Mouse (Mus musculus) hindlimb bud, embryonic 11.5 days (tissue): Measurements from ENCODE around the gene Urah.
A peak's percentile ranks its signal among the peaks of the same experiment; 100 is the strongest.

Source experiments
- DNase-seq: peaks from one replicate; pipeline ENCODE4 v3.0.0-alpha.2; 2012; ENCODE audit warnings: low read depth, low spot score; ENCODE audit errors: extremely low spot score

Gene Urah

DNA sequence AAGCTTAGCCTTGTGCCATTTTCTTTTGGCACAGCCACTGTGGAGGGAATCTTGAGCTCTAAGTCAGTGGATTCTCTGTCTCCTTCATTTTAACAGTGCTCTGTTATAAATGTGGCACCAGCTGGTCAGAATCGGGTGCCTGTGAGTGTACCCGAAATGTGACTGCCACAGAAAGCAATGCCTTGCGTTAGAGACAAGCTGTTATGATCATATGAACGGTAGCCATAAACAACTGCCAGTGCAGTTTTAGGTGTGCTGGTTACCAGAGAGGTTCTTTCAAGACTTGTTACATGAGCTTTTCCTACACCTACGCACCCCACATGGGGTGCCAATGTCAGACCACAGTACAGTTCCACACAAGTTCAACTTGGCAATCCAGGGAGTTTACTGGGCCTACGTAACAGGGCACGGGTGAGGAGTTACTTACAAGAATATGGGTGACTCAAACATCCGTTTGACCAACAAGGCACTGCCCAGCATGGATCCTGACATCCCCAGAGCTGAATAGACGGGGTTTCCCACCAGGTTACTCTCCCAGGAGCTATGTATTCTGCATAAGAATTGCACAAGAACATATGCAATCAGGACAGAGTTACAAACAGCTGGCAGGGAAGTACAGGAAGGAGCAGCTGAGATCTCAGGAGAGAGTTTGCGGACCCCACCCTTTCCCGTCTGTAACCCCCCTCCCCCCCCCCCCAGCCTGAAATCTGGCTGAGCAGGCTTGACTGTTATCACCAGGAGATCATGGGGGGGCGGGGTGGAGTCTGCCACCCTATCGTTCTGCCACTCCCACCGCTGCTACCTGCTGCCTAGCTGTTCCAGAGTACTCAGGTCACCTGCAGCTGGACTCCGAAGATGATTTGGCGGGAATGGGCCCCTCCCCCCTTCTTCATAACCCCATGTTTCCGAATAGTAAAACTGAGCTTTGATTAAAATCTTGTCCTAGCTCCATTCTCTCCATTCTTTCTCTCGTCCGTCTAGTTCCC lies 6.2 kb downstream of the Urah start:
- no peak for DNase-seq

DNA sequence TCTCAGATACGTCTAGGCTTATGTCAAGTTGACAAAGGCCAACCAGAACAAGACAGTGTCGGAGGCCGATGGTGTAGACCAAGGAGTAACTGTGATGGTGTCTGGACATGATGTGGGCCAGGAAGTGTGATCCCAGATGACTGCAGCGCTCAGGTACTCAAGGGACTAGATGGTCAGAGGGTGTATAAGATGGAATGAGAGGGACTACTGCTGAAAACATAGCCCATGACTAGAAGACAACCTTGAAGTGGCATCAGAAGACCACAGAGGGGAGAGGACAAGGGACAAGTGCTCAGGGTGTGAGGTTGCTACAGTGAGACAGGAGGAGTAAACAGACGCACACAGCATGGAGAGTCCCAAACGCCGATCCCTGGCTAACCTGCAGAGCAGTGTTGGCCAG lies 9.0 kb downstream of the Urah start:
- DNase-seq, result no peak

DNA sequence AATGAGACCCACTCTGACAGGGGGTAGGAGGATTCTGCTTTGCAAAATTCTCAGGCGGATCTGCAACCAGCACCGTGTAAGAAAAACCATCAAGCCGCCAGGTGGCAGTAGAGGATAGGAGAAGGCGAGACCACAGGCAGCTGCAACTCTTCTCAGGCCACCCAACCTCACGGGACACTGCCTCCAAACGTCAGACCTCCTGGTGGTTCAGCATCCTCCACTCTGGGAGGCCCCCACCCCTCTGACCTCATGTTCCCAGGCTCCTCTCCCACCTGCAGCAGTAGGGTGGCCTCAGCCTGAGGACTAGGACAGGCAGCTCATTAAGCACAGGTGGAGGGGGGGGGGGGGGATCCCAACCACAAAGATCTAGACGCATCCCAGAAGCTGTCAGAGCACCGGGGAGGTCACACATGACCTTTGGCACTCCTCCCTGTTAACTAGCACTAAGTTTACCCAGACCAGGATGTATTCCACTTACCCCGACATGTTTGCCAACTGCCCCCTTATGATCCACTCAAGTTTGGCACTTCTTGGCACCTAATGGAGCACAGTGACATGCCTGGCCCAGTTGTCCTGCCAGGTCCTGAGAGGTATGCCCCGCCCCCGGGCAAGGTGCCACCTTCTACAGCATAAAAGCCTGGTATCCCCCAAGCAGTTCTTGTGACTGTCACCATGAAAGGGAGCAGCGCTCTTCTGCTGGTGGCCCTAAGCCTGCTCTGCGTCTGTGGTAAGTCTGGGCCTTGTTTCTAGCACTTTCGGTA lies 10.3 kb downstream of the Urah start, which contains the start of gene Scgb1c1:
Gene Scgb1c1 (plus strand): TSS at position 643 of the 761 bp plus-strand sequence.
- DNase-seq, result peak; percentile 76

DNA sequence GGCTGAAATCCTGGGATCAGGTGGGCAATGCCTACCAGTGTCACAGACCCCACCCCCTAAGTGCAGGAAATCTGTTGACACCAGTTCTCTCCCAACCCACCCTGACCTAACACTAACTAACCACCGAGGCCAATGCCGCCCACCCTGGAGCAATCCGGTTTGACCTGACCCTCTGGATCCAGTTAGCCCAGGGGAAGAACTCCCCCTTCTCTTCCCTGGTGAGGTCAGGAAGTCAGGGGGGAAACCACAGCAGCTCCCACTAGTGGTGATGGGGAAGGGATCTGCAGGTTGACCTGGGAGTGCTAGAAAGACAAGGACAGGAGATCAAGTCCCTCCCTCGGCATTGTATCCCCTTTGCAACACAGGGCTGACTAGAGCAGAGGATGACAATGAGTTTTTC lies 10.9 kb downstream of the Urah start:
- no peak for DNase-seq

DNA sequence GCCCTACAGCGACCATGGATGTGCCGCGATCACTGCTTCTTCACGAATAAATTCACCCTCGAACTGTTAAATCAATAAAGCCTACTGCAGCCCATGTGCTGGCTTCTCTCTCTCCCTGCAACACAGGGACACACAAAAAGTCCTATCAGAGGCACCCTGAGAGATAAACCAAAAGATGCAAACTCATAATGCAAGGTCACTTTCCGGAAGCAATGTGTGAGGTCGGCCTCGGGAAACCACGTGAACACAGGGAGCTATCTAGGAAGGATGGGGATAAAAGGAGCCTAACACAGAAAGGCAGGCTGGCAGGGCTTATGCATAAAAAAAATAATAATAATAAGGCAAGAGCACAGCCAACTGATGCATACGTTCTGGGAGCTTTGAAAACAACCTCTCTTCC lies 11.9 kb downstream of the Urah start:
- DNase-seq, result no peak

DNA sequence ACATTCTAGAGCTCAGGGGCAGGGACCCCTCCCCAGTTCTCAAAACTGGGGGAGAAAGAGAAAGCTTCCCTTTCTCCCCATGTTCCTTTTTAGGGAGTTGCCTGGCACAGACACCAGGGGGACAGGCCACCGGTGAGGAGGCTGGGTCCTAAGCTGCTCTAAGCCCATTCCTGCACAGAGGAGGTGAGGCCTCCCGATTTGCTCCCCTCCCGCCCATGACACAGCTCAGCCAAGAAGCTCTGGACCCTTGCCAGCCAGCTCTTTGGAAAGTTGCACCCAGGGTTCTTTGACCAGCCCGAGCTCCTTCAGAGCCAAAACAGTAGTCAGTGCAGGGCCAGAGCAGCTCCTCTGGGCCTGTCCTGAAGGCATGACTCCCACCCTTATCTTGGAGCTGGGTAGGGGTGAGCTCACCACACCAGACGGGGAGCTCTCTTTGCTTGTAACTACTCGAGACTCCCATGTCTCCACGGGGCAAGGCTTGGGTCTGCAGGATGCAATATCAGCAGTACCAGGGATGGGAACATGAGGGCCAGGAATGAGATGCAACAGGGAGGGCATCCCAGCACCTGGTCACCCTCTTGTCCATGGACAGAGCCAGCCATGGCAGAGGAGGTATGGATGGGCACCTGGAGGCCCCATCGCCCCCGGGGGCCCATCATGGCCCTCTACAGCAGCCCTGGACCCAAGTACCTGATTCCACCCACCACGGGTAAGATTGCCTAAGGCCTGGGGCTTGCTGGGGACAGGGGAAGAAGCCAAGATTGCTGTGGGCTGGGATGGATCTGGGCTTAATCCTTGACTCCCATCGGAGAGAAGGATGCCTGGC lies 13.2 kb downstream of the Urah start, which contains the start of gene Odf3:
Gene Odf3 (plus strand): TSS at position 51 of the 826 bp plus-strand sequence.
- DNase-seq, result no peak

DNA sequence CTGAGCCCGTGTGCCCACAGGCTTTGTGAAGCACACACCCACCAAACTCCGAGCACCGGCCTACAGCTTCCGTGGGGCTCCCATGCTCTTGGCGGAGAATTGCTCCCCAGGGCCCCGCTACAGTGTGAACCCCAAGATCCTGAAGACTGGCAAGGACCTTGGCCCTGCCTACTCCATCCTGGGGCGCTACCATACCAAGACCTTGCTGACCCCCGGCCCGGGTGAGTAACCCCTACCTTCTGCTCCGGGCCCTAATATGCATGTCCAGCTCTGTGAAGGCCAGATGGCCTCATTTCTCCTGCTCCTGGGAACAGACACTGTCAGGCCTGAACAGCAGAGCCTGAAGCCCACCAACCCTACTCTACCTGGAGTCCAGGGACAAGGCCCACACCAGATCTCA lies 13.8 kb downstream of the Urah start:
- no peak for DNase-seq

DNA sequence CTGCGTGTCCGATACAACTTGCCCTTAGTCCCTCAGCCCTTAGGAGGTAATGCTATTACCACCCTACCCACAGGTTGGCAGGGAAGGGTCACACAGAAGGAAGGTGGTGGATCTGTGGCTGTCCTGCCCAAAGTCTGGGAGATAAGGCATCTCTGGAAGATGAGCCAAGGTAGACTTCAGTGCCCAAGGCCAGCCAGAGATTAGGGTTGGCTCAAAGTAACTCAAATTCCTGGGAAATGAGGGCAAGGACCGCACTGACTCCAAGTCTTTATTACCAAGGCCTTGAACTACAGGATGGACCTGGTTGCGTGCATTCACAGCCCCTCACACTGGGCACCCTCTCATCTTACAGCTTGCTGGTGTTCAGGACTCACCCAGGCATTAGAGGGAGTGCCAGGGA lies 17.1 kb downstream of the Urah start:
- DNase-seq, result no peak

DNA sequence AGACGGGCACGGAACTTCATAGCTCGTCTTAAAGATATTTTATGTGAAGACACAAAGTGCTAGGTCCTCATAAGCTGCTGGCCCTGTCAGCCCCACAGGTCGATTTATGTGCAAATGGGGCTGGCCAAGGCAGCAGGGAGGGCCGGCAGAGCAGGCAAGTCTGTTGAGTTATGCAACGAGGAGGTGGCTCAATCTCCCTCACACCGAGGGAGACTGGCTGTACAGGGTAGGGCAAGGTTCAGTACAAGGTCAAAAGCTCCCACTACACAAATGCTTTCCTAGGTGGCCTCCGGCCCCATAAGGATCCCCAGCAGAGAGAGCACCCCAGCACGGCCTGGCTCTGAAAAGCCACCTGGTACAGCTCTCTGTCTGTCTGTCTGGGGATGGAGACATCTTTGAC lies 18.6 kb downstream of the Urah start:
- no peak for DNase-seq

DNA sequence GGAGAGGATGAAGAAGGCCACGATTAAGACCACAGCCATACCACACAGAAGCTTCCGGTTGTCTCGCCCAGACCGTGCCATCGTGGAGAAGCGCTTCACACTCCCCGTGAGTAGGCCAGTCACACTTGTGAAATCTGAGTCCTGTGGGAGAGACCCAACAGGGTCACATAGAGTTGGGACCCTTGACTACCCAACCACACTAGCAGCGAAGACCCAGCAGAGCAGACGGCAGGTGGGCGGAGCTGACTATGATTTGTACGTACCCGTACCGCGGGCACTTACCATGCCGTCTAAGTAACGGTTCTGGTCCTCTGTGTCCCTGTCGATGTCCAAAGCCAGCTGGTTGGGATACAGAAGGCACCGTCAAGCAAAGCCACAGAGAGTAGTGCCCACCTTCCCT lies 19.7 kb downstream of the Urah start:
- DNase-seq, result no peak

DNA sequence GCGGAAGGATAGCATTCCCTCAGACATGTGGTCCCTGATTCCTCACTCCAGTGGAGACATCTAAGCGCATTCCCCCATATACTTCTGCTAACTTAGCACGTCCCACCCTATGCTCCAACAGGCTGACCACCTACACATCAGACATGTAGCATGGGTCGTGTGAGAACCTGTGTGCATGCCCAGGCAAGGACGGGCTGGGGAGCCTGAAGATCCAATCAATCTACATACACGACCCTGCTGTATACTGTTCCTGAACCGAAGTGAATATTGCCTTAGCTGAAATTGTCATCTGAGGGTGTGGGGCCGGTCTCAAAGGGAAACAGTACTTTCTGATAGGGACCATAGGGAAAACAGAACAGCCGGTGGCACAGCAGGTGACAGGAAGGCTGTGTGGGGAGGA lies 20.4 kb downstream of the Urah start:
- DNase-seq, result no peak

DNA sequence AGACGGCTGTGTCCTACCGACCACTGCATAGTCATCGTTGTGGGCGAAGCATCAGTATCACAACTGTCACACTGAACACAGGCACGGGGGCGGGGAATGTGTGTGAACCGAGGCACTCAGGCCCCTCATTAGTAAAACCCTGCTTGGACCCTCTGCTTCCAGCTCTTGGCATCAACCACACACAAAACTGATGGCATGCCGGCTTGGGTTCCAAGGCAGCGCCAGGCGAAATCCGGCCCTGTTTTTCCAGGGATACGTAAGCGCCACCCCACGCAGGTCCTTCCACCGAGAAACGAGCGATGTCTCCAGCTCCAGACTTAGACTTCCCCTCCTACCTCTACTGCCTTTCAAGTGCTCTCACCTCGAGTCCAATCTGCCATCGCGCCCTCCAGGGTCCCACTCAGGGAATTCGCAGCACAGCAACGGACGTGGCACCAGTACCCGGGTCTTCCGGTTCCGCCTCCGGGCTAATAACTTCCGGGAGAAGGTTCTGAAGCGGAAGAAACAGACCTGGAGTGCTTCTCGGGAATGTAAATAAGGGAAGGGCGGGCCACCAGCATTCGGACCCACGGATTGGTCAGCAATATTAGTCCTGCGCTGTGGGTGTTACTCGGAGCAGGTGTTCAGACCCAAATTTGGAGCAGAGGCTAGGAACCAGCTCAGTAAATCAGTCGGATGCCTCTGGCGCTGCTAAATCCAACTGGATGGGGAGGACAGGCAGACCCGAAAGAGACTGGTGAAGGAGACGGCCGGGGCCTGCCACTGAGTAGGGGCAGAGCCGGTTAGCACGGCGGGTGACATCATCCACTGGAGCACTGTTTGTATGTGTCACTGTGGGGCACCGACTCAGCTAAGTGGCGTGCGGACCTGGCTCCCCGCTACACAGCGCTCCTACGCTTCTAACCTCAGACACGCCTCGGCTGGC lies 21.3 kb downstream of the Urah start, which contains the start of gene Gm45785:
Gene Gm45785 (minus strand): TSS at position 472 of the 925 bp plus-strand sequence.
- peak; percentile 86 for DNase-seq

DNA sequence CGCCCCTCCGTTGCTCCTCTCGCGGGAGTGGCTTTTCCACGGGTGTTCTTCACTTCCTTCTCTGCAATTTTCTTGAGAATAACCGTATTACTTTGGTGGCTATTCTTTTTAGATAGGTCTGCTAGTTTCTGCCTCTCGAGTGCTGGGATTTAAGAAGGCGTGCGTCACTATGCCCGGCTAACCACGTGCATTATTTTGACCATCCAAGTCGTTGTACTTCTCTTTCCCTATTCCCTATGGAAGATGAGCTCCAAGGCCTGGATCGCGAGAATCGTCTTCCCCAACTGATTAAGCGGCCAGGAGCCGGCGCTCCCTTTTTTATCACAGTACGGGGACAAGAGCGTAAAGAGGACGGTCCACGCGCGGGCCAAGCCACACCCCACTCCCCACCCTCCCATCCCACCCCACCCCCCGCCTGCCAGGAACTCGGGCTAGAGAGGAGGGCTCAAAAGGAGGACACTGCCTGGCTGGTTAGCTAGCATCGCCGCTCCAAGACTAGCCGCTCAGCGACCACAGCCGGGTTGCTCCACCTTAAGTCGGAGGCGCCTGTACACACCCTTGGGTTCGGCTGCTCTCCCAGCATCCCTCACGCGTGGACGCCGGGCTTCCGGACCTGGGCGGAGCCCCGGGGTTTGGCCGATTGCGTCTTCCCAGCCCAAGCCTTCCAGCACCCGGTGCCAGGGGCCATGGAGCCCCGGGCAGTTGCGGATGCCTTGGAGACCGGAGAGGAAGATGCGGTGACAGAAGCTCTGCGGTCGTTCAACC lies 22.1 kb downstream of the Urah start, which contains the start of gene Ric8a:
Gene Ric8a (plus strand): TSS at position 173 of the 765 bp plus-strand sequence.
- DNase-seq, result peak; percentile 12

DNA sequence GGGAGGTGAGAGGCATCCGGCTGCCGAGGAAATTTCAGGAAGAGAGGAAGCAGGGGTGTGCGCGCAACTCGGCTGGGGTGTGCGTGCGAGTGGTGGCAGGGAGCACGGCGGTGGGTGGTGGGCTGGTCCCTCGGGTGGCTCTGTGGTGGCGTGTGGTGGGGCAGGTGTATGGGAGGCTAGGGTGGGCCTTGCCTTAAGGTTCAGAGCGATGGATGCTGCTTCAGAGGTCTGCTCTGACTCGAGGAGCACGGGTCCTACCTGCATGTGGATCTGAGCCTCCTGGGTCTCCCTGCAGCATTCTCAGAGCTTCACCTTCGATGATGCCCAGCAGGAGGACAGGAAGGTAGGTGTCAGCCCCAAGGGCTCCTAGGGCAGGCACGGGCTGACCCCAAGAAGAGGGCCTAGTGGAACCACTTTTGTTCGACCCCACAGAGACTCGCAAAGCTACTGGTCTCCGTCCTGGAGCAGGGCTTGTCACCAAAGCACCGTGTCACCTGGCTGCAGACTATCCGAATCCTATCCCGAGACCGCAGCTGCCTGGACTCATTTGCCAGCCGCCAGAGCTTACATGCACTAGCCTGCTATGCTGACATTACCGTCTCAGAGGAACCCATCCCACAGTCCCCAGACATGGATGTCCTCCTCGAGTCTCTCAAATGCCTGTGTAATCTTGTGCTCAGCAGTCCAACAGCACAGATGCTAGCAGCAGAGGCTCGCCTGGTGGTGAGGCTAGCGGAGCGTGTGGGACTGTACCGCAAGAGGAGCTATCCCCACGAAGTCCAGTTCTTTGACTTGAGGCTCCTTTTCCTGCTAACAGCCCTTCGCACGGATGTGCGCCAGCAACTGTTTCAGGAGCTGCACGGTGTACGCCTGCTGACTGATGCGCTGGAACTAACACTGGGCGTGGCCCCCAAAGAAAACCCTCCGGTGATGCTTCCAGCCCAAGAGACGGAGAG lies 23.0 kb downstream of the Urah start, which contains the start of gene Bet1l:
Gene Bet1l (minus strand): TSS at position 28 of the 956 bp plus-strand sequence.
- no peak for DNase-seq

DNA sequence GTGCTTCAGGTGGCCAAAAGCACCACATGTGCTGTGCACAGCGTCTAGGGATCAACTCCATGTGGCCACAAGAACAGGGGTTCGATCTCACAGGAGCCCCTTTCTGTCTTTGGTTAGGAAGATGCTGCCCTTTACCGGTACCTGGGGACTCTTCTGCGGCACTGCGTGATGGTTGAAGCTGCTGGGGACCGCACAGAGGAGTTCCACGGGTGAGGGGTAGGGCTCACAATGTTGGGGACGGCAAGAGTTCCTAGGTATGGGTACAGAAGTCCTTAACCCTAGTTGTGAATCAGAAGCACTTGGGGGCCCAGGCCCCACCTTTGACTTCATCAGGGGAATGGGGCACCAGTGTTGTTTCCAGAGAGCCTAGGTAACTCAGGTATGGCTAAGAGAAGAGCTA lies 23.9 kb downstream of the Urah start:
- no peak for DNase-seq

DNA sequence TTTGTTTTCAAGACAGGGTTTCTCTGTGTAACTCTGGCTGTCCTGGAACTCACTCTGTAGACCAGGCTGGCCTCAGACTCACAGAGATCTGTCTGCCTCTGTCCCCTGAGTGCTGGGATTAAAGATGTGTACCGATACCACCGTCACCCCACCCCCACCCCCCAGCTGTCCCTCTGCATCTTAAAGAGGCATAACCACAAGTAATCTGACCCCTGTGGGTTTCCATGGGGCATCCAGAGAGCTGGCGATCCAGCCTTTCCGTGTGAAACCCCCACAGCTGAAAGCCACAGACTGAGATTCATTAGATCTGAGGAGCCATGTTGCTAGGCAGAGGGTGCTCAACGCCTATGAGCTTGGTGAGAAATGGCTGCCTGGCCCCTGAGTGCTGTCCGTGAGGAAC lies 25.2 kb downstream of the Urah start:
- DNase-seq, result no peak

DNA sequence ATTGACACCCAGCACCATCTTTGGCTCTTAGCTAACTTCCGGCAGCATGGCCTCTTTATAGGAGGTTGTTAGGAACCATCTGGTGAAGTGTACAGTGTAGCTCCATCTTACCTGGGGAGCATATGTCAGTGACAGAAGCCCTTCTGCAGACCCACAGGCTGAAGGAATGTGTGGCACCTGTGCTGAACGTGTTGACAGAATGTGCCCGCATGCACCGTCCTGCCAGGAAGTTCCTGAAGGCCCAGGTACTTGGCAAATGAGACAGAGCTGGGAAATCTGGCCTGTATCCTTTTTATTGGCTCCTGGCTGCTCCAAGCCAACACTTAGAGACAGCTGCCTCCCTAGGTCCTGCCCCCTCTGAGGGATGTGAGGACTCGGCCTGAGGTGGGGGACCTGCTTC lies 25.9 kb downstream of the Urah start:
- DNase-seq, result no peak

DNA sequence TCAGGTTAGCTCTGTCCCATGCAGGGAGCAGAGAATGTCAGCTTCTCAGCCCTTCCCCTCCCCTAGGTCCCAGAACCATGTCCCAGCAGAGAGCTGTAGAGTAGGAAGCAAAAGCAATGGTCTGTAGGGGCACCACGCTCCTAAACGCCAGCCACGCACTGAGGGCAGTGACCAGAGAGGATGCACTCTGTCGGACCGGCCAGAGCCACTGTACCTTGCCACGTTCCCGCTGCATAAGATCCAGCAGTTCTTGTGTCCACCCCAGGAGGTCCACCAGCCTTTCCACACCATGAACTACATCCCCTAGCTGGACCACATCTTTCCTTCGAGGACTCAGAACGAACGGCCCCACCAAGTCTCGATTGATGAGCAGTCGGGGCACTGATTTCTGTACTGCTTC lies 29.9 kb downstream of the Urah start:
- DNase-seq, result no peak
